Mouse (Mus musculus): Measurements from ENCODE around the gene Stpg3. TPM values are rescaled to one million over a fixed set of nuclear protein-coding genes. Genes with fewer than 3 reads are reported as not detected.

Gene Stpg3
- polyA plus RNA-seq, 1 experiment from 2014 or later, result not detected

- peaks cover 12% of the 10 kb centered on the region for H3K4me1 ChIP-seq (ENCODE audit: control insufficient read depth, insufficient read depth, low read length)
- H3K27me3 ChIP-seq (replicated peaks; ENCODE audit: control insufficient read depth, insufficient read depth, low read length), result no peaks in the 10 kb centered on the region
- H3K4me2 ChIP-seq (ENCODE audit: low read length), result peak within 1 kb of the TSS; percentile 96
- H3K27ac ChIP-seq (ENCODE audit: low read depth, low read length), result peak within 1 kb of the TSS; percentile 70
- ATAC-seq, result peak; percentile 94
- H3K9me3 ChIP-seq (replicated peaks; ENCODE audit: control insufficient read depth, low read length), result no peaks in the 10 kb centered on the region
- H3K4me3 ChIP-seq (ENCODE audit: low read depth, low read length), result peak within 1 kb of the TSS; percentile 97
- peak; percentile 95 for DNase-seq (ENCODE audit: low spot score)
- peak within 1 kb of the TSS; percentile 86 for H3K9ac ChIP-seq (ENCODE audit: low read length)
- peaks cover 21% of the 10 kb centered on the region for H3K36me3 ChIP-seq (ENCODE audit: control insufficient read depth, insufficient read depth, low read length)
- WGBS, result under 1% methylated on average over 38 of the region's 39 CpGs
Observed at GRCm38 (mm10) chr2:25255284-25255779, 40.9 kb upstream of the Stpg3 start, which contains the start of gene Tmem203. Gene Tmem203, plus strand, starts transcription at chr2:25255439.

GRCm38 (mm10) chr2:25252331-25252730, 37.9 kb upstream of the Stpg3 start:
- 90% methylated on average over 1 of the region's 1 CpGs for WGBS
- no peaks in the 10 kb centered on the region for H3K9me3 ChIP-seq (replicated peaks; ENCODE audit: control insufficient read depth, low read length)
- no peak overlapping the region for H3K9ac ChIP-seq (ENCODE audit: low read length)
- no peaks in the 10 kb centered on the region for H3K27me3 ChIP-seq (replicated peaks; ENCODE audit: control insufficient read depth, insufficient read depth, low read length)
- no peak overlapping the region for H3K27ac ChIP-seq (ENCODE audit: low read depth, low read length)
- H3K36me3 ChIP-seq (ENCODE audit: control insufficient read depth, insufficient read depth, low read length), result peaks cover 51% of the 10 kb centered on the region
- H3K4me3 ChIP-seq (ENCODE audit: low read depth, low read length), result no peak overlapping the region
- DNase-seq (ENCODE audit: low spot score) (no peak), ATAC-seq (no peak)
- H3K4me1 ChIP-seq (ENCODE audit: control insufficient read depth, insufficient read depth, low read length), result peaks cover 12% of the 10 kb centered on the region
- H3K4me2 ChIP-seq (ENCODE audit: low read length), result no peak overlapping the region

GRCm38 (mm10) chr2:25246183-25247072, 32.0 kb upstream of the Stpg3 start, which contains the start of gene AL732309.1:
Gene AL732309.1, minus strand, starts transcription at chr2:25246863.
- no peak for DNase-seq (ENCODE audit: low spot score)
- peaks cover 7% of the 10 kb centered on the region for H3K4me1 ChIP-seq (ENCODE audit: control insufficient read depth, insufficient read depth, low read length)
- WGBS, result 90% methylated on average over 10 of the region's 10 CpGs
- no peaks in the 10 kb centered on the region for H3K9me3 ChIP-seq (replicated peaks; ENCODE audit: control insufficient read depth, low read length)
- no peak within 1 kb of the TSS for H3K27ac ChIP-seq (ENCODE audit: low read depth, low read length)
- no peak for ATAC-seq
- peaks cover 66% of the 10 kb centered on the region for H3K36me3 ChIP-seq (ENCODE audit: control insufficient read depth, insufficient read depth, low read length)
- H3K4me3 ChIP-seq (ENCODE audit: low read depth, low read length), result no peak within 1 kb of the TSS
- H3K4me2 ChIP-seq (ENCODE audit: low read length), result no peak within 1 kb of the TSS
- H3K27me3 ChIP-seq (replicated peaks; ENCODE audit: control insufficient read depth, insufficient read depth, low read length), result no peaks in the 10 kb centered on the region
- no peak within 1 kb of the TSS for H3K9ac ChIP-seq (ENCODE audit: low read length)

GRCm38 (mm10) chr2:25244144-25244543, 29.7 kb upstream of the Stpg3 start:
- WGBS, result 93% methylated on average over 4 of the region's 4 CpGs
- H3K27me3 ChIP-seq (replicated peaks; ENCODE audit: control insufficient read depth, insufficient read depth, low read length), result no peaks in the 10 kb centered on the region
- DNase-seq (ENCODE audit: low spot score) (no peak), ATAC-seq (no peak)
- no peaks in the 10 kb centered on the region for H3K9me3 ChIP-seq (replicated peaks; ENCODE audit: control insufficient read depth, low read length)
- no peak overlapping the region for H3K4me3 ChIP-seq (ENCODE audit: low read depth, low read length)
- no peak overlapping the region for H3K27ac ChIP-seq (ENCODE audit: low read depth, low read length)
- peaks cover 15% of the 10 kb centered on the region for H3K4me1 ChIP-seq (ENCODE audit: control insufficient read depth, insufficient read depth, low read length)
- H3K4me2 ChIP-seq (ENCODE audit: low read length), result no peak overlapping the region
- no peak overlapping the region for H3K9ac ChIP-seq (ENCODE audit: low read length)
- H3K36me3 ChIP-seq (ENCODE audit: control insufficient read depth, insufficient read depth, low read length), result peaks cover 45% of the 10 kb centered on the region

- ATAC-seq (no peak), DNase-seq (ENCODE audit: low spot score) (no peak)
- H3K9ac ChIP-seq (ENCODE audit: low read length), result peak overlapping the region; percentile 83; the same call in 1 of the 2 replicates
- 84% methylated on average over 8 of the region's 8 CpGs for WGBS
- peak overlapping the region; percentile 66 for H3K4me3 ChIP-seq (ENCODE audit: low read depth, low read length)
- peaks cover 15% of the 10 kb centered on the region for H3K4me1 ChIP-seq (ENCODE audit: control insufficient read depth, insufficient read depth, low read length)
- H3K27ac ChIP-seq (ENCODE audit: low read depth, low read length), result no peak overlapping the region
- peak overlapping the region; percentile 93 for H3K4me2 ChIP-seq (ENCODE audit: low read length)
- H3K27me3 ChIP-seq (replicated peaks; ENCODE audit: control insufficient read depth, insufficient read depth, low read length), result no peaks in the 10 kb centered on the region
- H3K9me3 ChIP-seq (replicated peaks; ENCODE audit: control insufficient read depth, low read length), result no peaks in the 10 kb centered on the region
- H3K36me3 ChIP-seq (ENCODE audit: control insufficient read depth, insufficient read depth, low read length), result peaks cover 37% of the 10 kb centered on the region
Observed at GRCm38 (mm10) chr2:25243342-25243741, 28.9 kb upstream of the Stpg3 start.

DNA sequence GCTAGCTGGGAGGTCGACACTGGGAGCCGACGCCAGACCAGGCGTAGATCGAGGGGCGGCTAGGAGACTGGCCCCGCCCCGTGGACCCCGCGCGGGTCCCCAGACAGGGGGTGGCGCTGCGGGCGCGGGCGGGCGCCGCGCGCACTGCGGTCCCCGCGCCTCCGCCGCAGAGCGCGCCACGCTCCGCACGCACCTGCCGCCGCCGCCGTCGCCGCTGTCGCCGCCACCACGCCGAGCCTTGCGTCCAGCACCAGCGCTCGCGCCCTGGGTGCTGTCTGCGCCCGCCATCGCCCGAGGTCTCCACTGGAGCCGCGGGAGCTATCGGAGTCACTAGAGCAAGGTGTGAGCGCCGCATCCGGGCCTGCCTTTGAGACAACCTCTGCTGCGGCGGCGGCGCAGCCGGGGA, 27.7 kb upstream of the Stpg3 start, which contains the start of the genes Rnf208 and Cysrt1:
TSS of gene Rnf208 (plus strand) at position 155 of the 406 bp plus-strand sequence.
TSS of gene Cysrt1 (minus strand) at position 352 of the 406 bp plus-strand sequence.
- Histone ChIP-seq H3K36me3 (ENCODE audit: control insufficient read depth, insufficient read depth, low read length) (peaks cover 25% of the 10 kb centered on the region), H3K9me3 (replicated peaks; ENCODE audit: control insufficient read depth, low read length) (no peaks in the 10 kb centered on the region), H3K9ac (ENCODE audit: low read length) (peak within 1 kb of the TSS; percentile 83), H3K4me1 (ENCODE audit: control insufficient read depth, insufficient read depth, low read length) (peaks cover 15% of the 10 kb centered on the region), H3K4me3 (ENCODE audit: low read depth, low read length) (peak within 1 kb of the TSS; percentile 66), H3K4me2 (ENCODE audit: low read length) (peak within 1 kb of the TSS; percentile 93), H3K27me3 (replicated peaks; ENCODE audit: control insufficient read depth, insufficient read depth, low read length) (no peaks in the 10 kb centered on the region), H3K27ac (ENCODE audit: low read depth, low read length) (no peak within 1 kb of the TSS)
- ATAC-seq, result peak; percentile 57
- WGBS, result under 1% methylated on average over 13 of the region's 59 CpGs
- peak; percentile 55 for DNase-seq (ENCODE audit: low spot score)

GRCm38 (mm10) chr2:25241438-25241775, 27.0 kb upstream of the Stpg3 start:
- H3K27ac ChIP-seq (ENCODE audit: low read depth, low read length), result no peak overlapping the region
- WGBS, result 17% methylated on average over 6 of the region's 6 CpGs
- ATAC-seq, result peak; percentile 19

DNA sequence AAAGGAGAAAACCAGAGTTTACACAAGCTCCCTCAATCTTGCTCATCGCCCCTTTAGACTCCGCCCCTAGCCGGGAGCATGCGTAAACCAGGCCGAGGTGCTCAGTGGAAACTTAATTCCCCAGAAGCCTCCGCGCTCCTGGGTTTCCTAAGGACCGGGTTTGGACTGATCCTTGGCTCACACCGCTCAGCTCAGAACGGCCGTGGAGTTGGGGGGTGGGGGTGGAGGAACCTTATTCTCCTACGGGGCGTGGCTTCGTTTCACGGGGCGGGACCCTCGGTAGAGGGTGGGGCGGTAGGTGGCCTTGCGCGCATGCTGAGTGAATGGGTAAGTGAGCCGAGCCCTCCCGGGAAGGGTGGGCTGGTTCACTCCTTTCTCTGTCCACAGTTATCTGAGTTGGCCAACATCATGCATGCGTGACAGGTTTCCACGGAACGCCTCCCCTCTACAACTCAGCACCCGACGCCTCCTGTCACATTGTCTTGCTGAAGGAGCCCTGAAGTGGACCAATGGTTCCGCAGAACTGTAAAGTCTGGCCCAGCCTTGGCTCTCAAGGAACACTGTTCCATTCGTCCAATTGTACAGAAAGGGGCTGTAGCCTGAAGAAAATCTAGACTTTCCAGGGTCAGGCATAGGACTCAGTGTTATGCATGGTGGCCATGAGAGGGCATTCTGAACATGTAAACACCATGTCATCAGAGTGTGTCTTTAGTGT, 26.4 kb upstream of the Stpg3 start:
- peaks cover 15% of the 10 kb centered on the region for H3K4me1 ChIP-seq (ENCODE audit: control insufficient read depth, insufficient read depth, low read length)
- peak overlapping the region; percentile 93 for H3K4me2 ChIP-seq (ENCODE audit: low read length)
- 1% methylated on average over 29 of the region's 29 CpGs for WGBS
- no peaks in the 10 kb centered on the region for H3K9me3 ChIP-seq (replicated peaks; ENCODE audit: control insufficient read depth, low read length)
- H3K36me3 ChIP-seq (ENCODE audit: control insufficient read depth, insufficient read depth, low read length), result peaks cover 16% of the 10 kb centered on the region; the same call in 1 of the 2 replicates
- H3K27me3 ChIP-seq (replicated peaks; ENCODE audit: control insufficient read depth, insufficient read depth, low read length), result no peaks in the 10 kb centered on the region
- H3K4me3 ChIP-seq (ENCODE audit: low read depth, low read length), result peak overlapping the region; percentile 66
- ATAC-seq, result peak; percentile 85
- H3K27ac ChIP-seq (ENCODE audit: low read depth, low read length), result no peak overlapping the region
- peak overlapping the region; percentile 56 for H3K9ac ChIP-seq (ENCODE audit: low read length)
- peak; percentile 89 for DNase-seq (ENCODE audit: low spot score)

More at GRCm38 (mm10) chr2:25241438-25241775, 27.0 kb upstream of the Stpg3 start:
- Histone ChIP-seq H3K27me3 (replicated peaks; ENCODE audit: control insufficient read depth, insufficient read depth, low read length) (no peaks in the 10 kb centered on the region), H3K9ac (ENCODE audit: low read length) (peak overlapping the region; percentile 83), H3K4me1 (ENCODE audit: control insufficient read depth, insufficient read depth, low read length) (peaks cover 15% of the 10 kb centered on the region), H3K36me3 (ENCODE audit: control insufficient read depth, insufficient read depth, low read length) (peaks cover 22% of the 10 kb centered on the region; the same call in 1 of the 2 replicates), H3K4me3 (ENCODE audit: low read depth, low read length) (peak overlapping the region; percentile 66), H3K9me3 (replicated peaks; ENCODE audit: control insufficient read depth, low read length) (no peaks in the 10 kb centered on the region), H3K4me2 (ENCODE audit: low read length) (peak overlapping the region; percentile 93)
- no peak for DNase-seq (ENCODE audit: low spot score)

Measured in forebrain, embryonic 14.5 days (tissue).